27 mouse cellular contexts compared by ENCODE assay signal in the genomic region with DNA sequence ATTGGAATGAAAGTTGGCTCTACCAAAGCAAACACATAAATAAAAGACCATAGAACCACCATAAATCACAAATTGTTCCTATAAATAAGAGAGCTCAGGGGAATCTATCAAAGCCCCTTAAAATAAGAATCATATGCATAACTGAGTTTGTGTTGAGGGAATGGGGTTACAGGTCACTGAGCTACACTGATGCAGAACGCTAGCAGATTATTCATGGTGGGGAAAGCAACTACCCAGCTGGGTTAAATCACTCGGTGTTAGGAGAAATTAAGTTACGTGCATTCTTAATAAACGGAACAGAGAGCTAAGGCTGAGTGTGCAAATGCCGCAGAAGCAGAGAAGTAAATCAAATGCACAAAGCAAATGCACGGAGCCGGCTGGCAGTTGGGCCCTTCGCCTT.
DNase-seq lines count a peak whose midpoint lies in the region; ATAC-seq and TF ChIP-seq lines count a peak whose summit lies in the region.
"Had no signal": no experiment of that assay in that cellular context is flagged by ENCODE, and none has a peak within 500 bp of the region (broad histone marks: within the 10 kb centered on the region; RNA-seq: fewer than 3 reads in every experiment).

No protein-coding gene starts in this region.

- DNase-seq in hindbrain, embryonic 14.5 days (ENCODE audit: low spot score) = no peak
- peak; percentile 27 to 29 for DNase-seq in kidney, postnatal 4 days
- no peak for DNase-seq in kidney, postnatal 14 days
- DNase-seq in ES-E14 (ENCODE audit: low read depth, low spot score) = no peak
- DNase-seq in urinary bladder, postnatal 14 days (ENCODE audit: low spot score) = no peak
- DNase-seq: adrenal gland, postnatal 14 days; cerebellum, adult 11 months; cerebellum, postnatal 36 days; embryo, embryonic 11 days; gastrocnemius, adult 2 months; gastrocnemius, postnatal 36 days; heart, adult 18-20 months; right cerebral cortex, adult 18-20 months; spleen, adult 18-20 months; thymus, adult 18-20 months; thymus, postnatal 25 days had no signal

- H3K27me3 ChIP-seq in hindbrain, embryonic 14.5 days (ENCODE audit: control insufficient read depth, insufficient read depth, low read length) = no peaks in the 10 kb centered on the region
- no peaks in the 10 kb centered on the region for H3K27me3 ChIP-seq in hindbrain, embryonic 13.5 days
- H3K27me3 ChIP-seq in embryonic facial prominence, embryonic 12.5 days = no peaks in the 10 kb centered on the region
- H3K27me3 ChIP-seq in intestine, embryonic 16.5 days (replicated peaks; ENCODE audit: control insufficient read depth, insufficient read depth, low read length) = no peaks in the 10 kb centered on the region
- H3K27me3 ChIP-seq: heart, embryonic 12.5 days; limb, embryonic 12.5 days; lung, embryonic 15.5 days; midbrain, embryonic 12.5 days; neural tube, embryonic 15.5 days had no signal

- H3K36me3 ChIP-seq in hindbrain, embryonic 14.5 days (replicated peaks; ENCODE audit: control insufficient read depth, insufficient read depth) = no peaks in the 10 kb centered on the region
- H3K36me3 ChIP-seq in hindbrain, embryonic 13.5 days = no peaks in the 10 kb centered on the region
- H3K36me3 ChIP-seq in ES-E14 (ENCODE audit: control insufficient read depth, insufficient read depth, low read length, poor library complexity, severe bottlenecking) = no peaks in the 10 kb centered on the region
- no peaks in the 10 kb centered on the region for H3K36me3 ChIP-seq in embryonic facial prominence, embryonic 12.5 days
- H3K36me3 ChIP-seq in intestine, embryonic 16.5 days (ENCODE audit: control insufficient read depth, insufficient read depth, low read length) = no peaks in the 10 kb centered on the region
- H3K36me3 ChIP-seq: heart, embryonic 12.5 days; limb, embryonic 12.5 days; lung, embryonic 15.5 days; midbrain, embryonic 12.5 days; neural tube, embryonic 15.5 days had no signal

- 0 out of 2 replicates have a peak overlapping the region, but pooled peaks have one; percentile 26 for H3K27ac ChIP-seq in hindbrain, embryonic 14.5 days
- H3K27ac ChIP-seq in hindbrain, embryonic 13.5 days = no peak overlapping the region
- 0 out of 2 replicates have a peak overlapping the region, but pooled peaks have one; percentile 11 for H3K27ac ChIP-seq in ES-E14 (ENCODE audit: insufficient read depth, low read depth, low read length, poor library complexity, severe bottlenecking)
- 0 out of 2 replicates have a peak overlapping the region, but pooled peaks have one; percentile 46 for H3K27ac ChIP-seq in embryonic facial prominence, embryonic 12.5 days
- no peak overlapping the region for H3K27ac ChIP-seq in intestine, embryonic 16.5 days (ENCODE audit: low read length)
- H3K27ac ChIP-seq: gastrocnemius, adult 2 months; limb, embryonic 12.5 days; lung, embryonic 15.5 days; midbrain, embryonic 12.5 days; neural tube, embryonic 15.5 days had no signal

- ATAC-seq in hindbrain, embryonic 14.5 days (ENCODE audit: low FRiP score) = no peak
- no peak for ATAC-seq in hindbrain, embryonic 13.5 days (ENCODE audit: low FRiP score)
- ATAC-seq in embryonic facial prominence, embryonic 12.5 days (ENCODE audit: insufficient number of reproducible peaks, insufficient read depth, low FRiP score, low TSS enrichment) = no peak
- no peak for ATAC-seq in intestine, embryonic 16.5 days
- ATAC-seq: forebrain, embryonic 14.5 days; intestine, postnatal 0 days had no signal

- in situ Hi-C loops in ES-E14 (cut with MboI; ENCODE audit: low sequenced_read_pairs in 2 of 2, unreplicated experiment in 2 of 2) = no loop called here

- no peak overlapping the region for H3K4me3 ChIP-seq in hindbrain, embryonic 14.5 days (replicated peaks; ENCODE audit: low read length)
- H3K4me3 ChIP-seq in hindbrain, embryonic 13.5 days = no peak overlapping the region
- no peak overlapping the region for H3K4me3 ChIP-seq in ES-E14 (ENCODE audit: insufficient read depth in 1 of 2, low read depth in 1 of 2, low read length in 2 of 2, poor library complexity in 1 of 2, severe bottlenecking in 1 of 2)
- H3K4me3 ChIP-seq in embryonic facial prominence, embryonic 12.5 days = no peak overlapping the region
- H3K4me3 ChIP-seq in intestine, embryonic 16.5 days (ENCODE audit: low read length) = no peak overlapping the region
- H3K4me3 ChIP-seq: gastrocnemius, adult 2 months; heart, embryonic 12.5 days; limb, embryonic 12.5 days; lung, embryonic 15.5 days; midbrain, embryonic 12.5 days; neural tube, embryonic 15.5 days had no signal

- no peak overlapping the region for H3K9ac ChIP-seq in hindbrain, embryonic 14.5 days
- H3K9ac ChIP-seq in hindbrain, embryonic 13.5 days = no peak overlapping the region
- no peak overlapping the region for H3K9ac ChIP-seq in ES-E14 (ENCODE audit: insufficient read depth, low read depth, low read length, poor library complexity, severe bottlenecking)
- no peak overlapping the region for H3K9ac ChIP-seq in embryonic facial prominence, embryonic 12.5 days
- no peak overlapping the region for H3K9ac ChIP-seq in intestine, embryonic 16.5 days (ENCODE audit: low read depth, low read length)
- H3K9ac ChIP-seq: heart, embryonic 12.5 days; limb, embryonic 12.5 days; lung, embryonic 15.5 days; midbrain, embryonic 12.5 days; neural tube, embryonic 15.5 days had no signal

- peaks cover 28% of the 10 kb centered on the region for H3K4me1 ChIP-seq in hindbrain, embryonic 14.5 days (replicated peaks; ENCODE audit: control insufficient read depth, insufficient read depth, low read length)
- peaks cover 34% of the 10 kb centered on the region for H3K4me1 ChIP-seq in hindbrain, embryonic 13.5 days (replicated peaks)
- H3K4me1 ChIP-seq in ES-E14 (ENCODE audit: control insufficient read depth in 2 of 2, insufficient read depth in 2 of 2, low read length in 2 of 2, poor library complexity in 1 of 2) = no peaks in the 10 kb centered on the region
- peaks cover 10% of the 10 kb centered on the region for H3K4me1 ChIP-seq in embryonic facial prominence, embryonic 12.5 days
- H3K4me1 ChIP-seq in intestine, embryonic 16.5 days (ENCODE audit: control insufficient read depth, insufficient read depth, low read length) = no peaks in the 10 kb centered on the region
- H3K4me1 ChIP-seq: heart, embryonic 12.5 days; lung, embryonic 15.5 days had no signal

- no peak overlapping the region for H3K4me2 ChIP-seq in hindbrain, embryonic 14.5 days (replicated peaks)
- H3K4me2 ChIP-seq in hindbrain, embryonic 13.5 days = no peak overlapping the region
- no peak overlapping the region for H3K4me2 ChIP-seq in embryonic facial prominence, embryonic 12.5 days (replicated peaks)
- H3K4me2 ChIP-seq in intestine, embryonic 16.5 days (ENCODE audit: low read depth, low read length) = no peak overlapping the region
- H3K4me2 ChIP-seq: heart, embryonic 12.5 days; limb, embryonic 12.5 days; liver, embryonic 11.5 days; lung, embryonic 15.5 days; midbrain, embryonic 12.5 days; neural tube, embryonic 15.5 days had no signal

- H3K9me3 ChIP-seq in hindbrain, embryonic 14.5 days (ENCODE audit: control insufficient read depth, low read length) = no peaks in the 10 kb centered on the region
- H3K9me3 ChIP-seq in hindbrain, embryonic 13.5 days = no peaks in the 10 kb centered on the region
- no peaks in the 10 kb centered on the region for H3K9me3 ChIP-seq in ES-E14 (ENCODE audit: control insufficient read depth, insufficient read depth, low read depth, low read length)
- no peaks in the 10 kb centered on the region for H3K9me3 ChIP-seq in embryonic facial prominence, embryonic 12.5 days
- H3K9me3 ChIP-seq in intestine, embryonic 16.5 days (ENCODE audit: control insufficient read depth, low read length) = no peaks in the 10 kb centered on the region
- H3K9me3 ChIP-seq: heart, embryonic 12.5 days; limb, embryonic 12.5 days; lung, embryonic 15.5 days; midbrain, embryonic 12.5 days; neural tube, embryonic 15.5 days had no signal

- WGBS in hindbrain, embryonic 14.5 days = 52% methylated on average over 8 of the region's 8 CpGs
- WGBS in hindbrain, embryonic 13.5 days = 47% methylated on average over 8 of the region's 8 CpGs
- WGBS in embryonic facial prominence, embryonic 12.5 days = 50% methylated on average over 8 of the region's 8 CpGs
- 60% methylated on average over 8 of the region's 8 CpGs for WGBS in intestine, embryonic 16.5 days

TF ChIP-seq in ES-E14, 5 proteins besides CTCF, POLR2A, EP300 and RAD21:
- TF ChIP-seq CHD2 (IDR thresholded peaks at IDR 0.05; ENCODE audit: low read depth, low read length) = no peak
- TF ChIP-seq MAFK (IDR thresholded peaks at IDR 0.05; ENCODE audit: insufficient read depth, low read depth, low read length) = no peak
- TF ChIP-seq ZNF384 (IDR thresholded peaks at IDR 0.05; ENCODE audit: low read depth, low read length) = no peak
- no peak for TF ChIP-seq HCFC1 (IDR thresholded peaks at IDR 0.05; ENCODE audit: borderline replicate concordance, insufficient read depth, low read length)
- TF ChIP-seq ZC3H11A (IDR thresholded peaks at IDR 0.05; ENCODE audit: borderline replicate concordance, low read depth, low read length) = no peak

Comparison
In these comparisons a context has a peak if more than half of its experiments do, and no peak if none do; other contexts are left out.
1. DNase-seq: peak in kidney, postnatal 4 days (2 of 2); none in hindbrain, embryonic 14.5 days (single experiment), kidney, postnatal 14 days (single experiment), ES-E14 (single experiment) and urinary bladder, postnatal 14 days (single experiment).
2. H3K27ac ChIP-seq: peak in hindbrain, embryonic 14.5 days (single experiment), ES-E14 (single experiment) and embryonic facial prominence, embryonic 12.5 days (single experiment); none in hindbrain, embryonic 13.5 days (single experiment) and intestine, embryonic 16.5 days (single experiment).